Mouse (Mus musculus) heart, adult 11 months (tissue): ENCODE results near the gene Ctnnd2.

ENCODE experiments used
- DNase-seq: peaks from one replicate; pipeline ENCODE4 v3.0.0; 2022

The Ctnnd2 gene

DNA sequence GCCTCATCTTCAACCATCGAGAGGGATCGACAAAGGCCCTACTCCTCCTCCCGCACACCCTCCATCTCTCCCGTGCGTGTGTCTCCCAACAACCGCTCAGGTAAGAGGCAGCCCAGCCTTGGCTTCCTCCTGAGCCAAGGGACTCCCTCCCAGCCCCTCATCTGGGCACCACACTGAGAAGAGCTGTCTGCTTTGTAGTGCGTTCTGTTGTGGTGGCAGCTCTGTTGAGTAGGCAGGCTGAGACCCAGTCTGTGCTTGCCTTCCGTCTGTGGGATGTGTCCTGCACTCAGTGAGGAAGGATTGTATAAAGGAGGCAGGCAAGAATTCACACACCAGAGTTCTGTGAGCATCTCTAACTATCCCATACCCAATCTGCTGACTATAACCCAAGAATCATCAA is 832.6 kb downstream of the Ctnnd2 start:
- DNase-seq, result peak; percentile 51

DNA sequence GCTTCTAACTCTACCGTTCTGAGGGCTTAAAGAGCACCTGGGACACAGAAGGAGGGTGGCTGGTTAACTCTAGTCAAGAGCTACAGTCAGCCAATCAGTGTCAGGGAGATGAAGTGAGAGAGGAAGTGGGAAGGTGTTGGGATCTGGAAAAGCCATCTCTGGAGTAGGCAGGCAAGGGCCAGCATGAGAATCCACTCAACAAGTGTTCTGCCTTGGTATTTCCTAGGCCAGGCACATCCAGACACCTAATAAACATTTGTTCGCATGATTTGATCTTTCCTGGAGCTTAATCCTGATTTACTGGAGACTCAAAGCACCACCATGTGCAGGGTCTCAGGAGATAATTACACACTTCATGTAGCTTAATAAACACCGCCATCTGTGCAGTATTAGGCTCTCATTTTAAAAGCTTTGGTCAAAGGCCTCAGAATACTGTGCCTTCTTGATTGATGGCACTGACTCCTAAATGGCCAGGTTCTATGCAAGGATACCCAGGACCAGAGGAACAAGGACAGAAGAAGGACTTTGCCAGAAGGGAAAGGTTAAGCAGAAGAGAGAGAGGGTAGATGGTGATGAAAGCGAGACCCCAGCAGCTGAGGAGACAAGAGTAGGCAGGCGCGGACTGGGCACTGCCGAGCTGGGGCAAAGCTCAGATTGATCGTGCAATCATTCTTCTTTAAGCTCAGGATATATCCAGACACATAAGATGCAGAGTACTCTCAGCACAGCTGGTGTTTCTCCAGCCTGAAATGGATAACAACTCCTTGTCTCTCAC is 833.8 kb downstream of the Ctnnd2 start:
- peak; percentile 24 for DNase-seq

DNA sequence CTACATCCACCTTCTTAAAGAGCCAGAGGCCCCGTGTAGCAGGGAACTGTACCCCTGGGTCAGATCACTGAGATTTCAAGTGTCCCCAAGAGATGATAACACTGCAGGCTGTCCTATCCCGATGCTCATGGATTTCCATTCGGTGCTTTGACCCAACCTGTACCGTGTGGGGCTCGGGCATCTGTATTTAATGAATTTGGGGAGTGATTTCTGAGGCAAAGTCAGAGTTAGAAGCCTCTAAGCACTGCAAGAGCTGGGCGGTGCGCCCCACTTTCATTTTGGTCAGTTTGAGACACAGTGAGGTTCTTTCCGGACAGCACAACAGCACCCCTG is 834.4 kb downstream of the Ctnnd2 start:
- DNase-seq, result peak; percentile 73

DNA sequence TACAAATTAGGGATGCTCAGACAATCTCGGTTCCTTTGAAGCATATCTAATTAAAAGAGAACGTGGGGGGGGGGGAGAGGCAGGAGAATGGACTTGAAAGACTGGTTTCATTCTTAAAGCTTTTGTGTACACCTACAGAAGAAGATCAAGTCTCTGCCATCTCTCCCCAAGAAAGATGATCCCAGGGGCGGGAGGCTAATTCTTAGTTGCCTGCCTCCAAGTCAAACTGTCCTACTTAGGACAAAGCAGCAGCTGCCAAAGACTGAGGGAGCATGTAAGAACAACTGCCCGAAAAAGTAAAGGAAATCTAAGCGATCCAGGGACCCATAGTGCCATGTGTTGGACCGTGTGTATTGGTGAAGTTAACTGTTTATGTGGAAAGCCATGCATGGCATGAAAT is 836.2 kb downstream of the Ctnnd2 start:
- peak; percentile 39 for DNase-seq

DNA sequence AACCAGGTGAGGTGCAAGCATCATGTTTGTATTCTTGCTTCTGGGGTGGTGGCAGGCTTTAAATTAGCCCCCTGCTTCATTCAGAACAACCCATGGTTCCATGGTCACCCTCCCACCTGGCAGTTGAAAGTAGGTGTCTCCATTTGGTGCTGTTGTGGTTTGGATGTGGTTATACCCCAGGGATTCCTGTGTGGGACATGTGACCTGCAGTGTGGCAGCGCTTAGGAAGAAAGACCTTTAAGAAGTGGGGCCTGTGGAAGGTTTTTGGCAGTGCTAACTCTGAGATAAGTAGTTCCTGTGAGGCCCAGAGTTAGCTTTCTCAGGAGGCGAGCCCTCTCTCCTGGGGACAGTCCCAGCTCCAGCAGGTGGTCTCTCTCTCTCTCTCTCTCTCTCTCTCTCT is 848.4 kb downstream of the Ctnnd2 start:
- DNase-seq, result no peak

DNA sequence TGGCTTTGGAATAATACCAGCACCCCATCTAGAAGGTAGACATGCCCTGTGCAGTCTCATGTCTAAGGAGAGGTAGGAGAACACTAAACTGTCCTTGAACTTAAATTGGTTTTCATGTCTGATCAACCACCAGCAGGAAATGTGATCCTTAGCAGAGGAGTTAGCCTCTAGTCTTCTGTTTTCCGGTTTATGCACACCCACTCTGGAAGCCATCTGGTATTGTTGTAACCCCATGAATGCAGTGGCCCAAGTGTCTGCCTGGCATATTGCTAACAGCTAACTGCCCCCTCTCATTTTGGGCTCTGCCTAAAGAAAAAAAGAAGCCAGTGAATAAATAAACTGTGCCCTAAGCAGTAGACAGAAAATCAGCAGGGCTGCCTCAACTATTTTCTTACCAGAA is 849.6 kb downstream of the Ctnnd2 start:
- DNase-seq, result no peak

DNA sequence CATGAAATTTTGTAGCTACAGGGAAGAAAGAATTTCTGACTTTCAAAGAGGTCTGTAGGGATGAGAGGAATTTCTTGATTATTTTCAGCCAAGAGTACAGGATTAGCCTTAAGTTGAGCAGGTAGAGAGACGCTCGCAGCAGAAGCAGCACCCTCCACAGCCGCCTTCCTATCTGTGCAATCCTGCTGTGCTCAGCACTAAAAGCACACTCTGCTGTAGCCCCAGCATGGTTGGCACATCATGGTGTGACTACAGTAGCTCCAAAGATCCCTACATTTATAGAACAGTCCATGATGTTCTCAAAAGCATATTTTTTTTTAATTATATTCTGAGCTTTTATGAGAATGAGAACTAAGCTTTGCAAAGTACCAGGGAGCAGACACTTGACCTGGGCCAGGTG is 850.1 kb downstream of the Ctnnd2 start:
- DNase-seq, result no peak

DNA sequence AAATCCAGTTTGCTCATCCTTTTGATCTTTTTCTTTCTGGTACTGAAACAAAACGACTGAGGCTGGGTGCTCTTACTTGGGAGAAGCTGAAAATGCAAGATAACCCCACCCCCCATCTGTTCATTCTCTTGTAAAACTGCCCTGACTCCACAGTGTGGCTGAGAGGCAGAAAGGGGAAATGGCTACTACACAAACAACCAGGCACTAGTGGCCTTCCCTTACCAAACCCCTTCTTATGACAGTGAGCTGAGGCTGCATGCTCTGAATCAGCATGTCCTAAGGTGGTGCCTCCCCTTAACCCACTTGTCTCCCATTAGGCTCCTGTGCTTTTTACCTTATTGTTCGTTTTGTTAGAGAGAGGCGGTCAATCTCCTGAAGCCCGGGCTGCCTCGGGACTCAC is 851.4 kb downstream of the Ctnnd2 start:
- DNase-seq, result peak; percentile 52

DNA sequence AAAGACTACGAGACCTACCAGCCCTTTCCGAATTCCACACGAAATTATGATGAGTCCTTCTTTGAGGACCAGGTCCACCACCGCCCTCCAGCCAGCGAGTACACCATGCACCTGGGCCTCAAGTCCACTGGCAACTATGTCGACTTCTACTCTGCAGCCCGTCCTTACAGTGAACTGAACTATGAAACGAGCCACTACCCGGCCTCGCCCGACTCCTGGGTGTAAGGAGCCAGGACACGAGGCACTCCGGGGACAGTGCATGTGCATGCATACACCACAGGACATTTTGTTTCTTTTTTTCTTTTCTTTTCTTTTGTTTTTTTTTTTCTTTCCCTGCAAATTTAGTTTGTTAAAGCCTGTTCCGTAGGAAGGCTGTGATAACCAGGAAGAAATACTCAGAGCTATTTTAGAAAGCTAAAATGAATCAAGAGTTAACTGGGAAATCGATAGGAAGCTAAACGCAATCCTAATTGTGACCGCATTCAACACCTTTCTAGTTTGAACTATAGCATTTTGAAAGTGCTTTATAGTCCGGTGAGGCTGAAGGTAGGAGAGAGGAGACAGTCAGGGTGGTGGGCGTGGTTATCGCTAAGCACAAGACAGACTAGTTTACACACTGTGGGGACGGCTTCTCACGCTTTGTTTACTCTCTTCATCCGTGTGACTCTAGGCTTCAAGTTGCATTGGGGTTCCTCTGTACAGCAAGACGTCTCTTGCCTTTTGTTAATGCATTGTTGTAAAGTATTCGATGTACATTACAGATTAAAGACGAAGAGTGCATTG is 855.2 kb downstream of the Ctnnd2 start:
- DNase-seq, result peak; percentile 74

DNA sequence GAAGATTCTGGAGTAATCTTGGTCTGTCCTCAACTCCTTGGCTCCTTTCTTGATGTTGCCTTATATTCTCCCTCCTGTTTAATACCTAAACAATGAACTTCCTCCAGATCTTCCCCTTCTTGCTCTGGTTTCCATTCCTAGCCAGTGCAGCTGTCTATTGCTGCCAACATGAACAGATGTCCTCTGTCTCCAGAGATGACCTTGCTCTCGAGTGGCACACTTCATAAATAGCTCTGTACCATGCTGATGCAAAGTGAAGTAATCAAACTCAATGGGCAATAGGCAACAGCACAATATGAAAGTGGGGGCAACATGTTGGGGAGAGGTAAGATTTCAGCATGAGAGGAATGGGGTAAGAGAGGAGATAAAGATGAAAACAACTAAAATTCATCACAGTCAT is 872.6 kb downstream of the Ctnnd2 start:
- peak; percentile 86 for DNase-seq

DNA sequence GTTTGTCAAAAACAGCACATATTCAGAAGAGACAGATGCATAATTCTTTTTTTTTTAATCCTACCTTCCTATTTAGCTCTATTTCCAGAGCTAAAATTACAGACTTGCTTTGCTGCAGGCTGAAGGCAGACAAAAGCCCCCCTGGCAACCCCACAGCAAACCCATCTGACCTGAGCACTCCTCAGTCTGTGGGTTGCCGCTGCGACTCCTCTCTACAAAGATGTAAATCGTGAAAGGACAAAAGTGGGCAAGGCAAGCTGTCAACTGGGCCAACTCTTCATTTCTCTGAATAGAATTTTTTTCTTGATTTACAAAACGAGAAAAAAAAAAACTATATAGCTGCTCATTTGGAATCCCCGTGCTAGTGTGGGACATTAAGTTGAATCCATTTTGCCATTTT is 879.1 kb downstream of the Ctnnd2 start:
- peak; percentile 55 for DNase-seq

DNA sequence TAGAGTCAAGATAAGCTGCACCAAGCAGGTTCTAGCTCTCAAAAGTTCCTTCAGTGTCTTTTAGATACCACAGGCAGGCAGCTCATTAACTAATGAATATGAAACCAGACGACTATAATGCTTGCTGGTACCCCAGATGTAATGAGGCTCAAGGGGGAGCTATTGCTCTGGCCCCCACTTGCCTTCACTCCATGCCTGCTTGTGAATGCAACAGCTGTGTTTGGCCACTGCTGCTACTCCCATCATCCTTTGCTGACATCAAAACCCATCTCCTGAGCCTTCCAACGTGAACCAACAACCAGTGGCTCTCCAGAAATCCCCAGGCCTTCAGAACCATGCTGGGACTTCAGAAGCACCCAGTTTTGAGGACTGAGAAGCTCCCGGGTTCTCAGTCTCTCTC is 883.8 kb downstream of the Ctnnd2 start:
- peak; percentile 36 for DNase-seq

DNA sequence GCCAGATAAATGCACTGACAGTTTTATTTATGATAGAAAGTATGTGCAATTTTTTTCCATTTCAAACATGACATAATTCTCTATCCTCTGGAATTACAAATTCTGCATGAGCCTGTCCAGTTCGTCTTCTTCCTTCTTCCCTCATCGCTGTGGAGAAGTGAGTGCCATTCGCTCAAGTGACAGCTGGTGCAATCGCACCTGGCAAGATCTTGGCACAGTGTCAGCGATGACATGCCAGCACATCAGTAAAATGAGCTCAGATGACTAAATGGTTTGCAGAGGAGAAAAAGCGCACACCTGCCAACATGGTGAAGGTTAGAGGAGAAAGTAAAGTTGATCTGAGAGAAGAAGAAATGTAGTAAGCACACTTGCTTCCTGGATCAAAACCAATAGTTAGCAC is 885.9 kb downstream of the Ctnnd2 start:
- peak; percentile 63 for DNase-seq

DNA sequence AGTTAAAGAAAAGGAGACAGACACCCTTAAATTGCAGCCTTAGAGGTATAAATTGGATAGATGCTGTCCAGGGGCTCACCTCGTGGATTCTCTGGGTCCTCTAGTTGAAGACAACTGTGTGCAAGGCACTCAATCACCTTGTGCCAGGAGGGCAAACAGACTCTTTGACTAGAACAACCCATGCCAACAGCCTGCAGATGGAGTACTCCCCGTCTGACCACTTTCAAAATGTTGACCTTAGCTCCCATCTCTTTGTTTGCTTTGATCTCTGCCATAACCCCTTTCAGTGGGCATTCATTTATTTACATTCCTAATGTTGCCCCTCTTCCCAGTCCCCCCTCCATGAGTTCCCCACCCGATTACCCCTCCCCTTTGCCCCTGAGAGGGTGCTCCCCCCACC is 891.3 kb downstream of the Ctnnd2 start:
- DNase-seq, result peak; percentile 27

DNA sequence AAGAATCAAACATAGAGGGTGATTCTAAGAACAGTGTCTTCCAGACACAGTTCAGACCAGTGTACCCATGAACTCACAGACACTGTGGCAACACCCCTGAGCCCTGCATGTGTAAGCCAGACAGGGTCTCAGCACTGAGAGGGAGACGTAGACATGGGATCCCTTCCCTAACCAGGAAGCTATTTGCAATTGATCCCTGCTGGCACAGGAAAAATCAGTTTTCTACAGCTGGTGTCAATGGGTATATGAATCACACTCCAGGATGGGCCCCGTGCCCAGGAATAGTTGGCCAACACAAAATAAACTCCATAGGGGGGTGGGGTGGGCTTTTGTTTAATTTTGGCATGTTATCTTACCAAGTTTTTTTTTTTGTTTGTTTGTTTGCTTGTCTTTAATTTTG is 895.7 kb downstream of the Ctnnd2 start:
- peak; percentile 41 for DNase-seq

DNA sequence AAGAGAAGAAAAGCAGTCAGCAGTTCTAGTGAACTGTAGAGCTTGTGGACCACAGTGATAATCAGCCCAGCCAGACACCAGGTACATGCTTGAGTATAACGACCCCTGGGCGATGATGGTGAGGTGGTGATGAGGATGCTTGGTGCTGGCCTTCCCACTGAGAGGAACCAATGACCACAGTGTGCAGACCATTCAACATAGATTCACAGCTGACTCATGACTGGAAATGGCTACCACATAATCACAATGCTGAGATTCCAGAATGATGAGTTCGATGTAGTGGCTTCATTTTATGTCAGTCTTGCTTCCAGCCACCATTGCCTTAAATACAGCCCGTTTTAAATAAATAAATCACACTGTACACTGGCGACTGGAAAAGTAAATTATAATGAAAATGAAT is 897.9 kb downstream of the Ctnnd2 start:
- no peak for DNase-seq
